ENCODE assay signal across 7 mouse cellular contexts in the genomic region with DNA sequence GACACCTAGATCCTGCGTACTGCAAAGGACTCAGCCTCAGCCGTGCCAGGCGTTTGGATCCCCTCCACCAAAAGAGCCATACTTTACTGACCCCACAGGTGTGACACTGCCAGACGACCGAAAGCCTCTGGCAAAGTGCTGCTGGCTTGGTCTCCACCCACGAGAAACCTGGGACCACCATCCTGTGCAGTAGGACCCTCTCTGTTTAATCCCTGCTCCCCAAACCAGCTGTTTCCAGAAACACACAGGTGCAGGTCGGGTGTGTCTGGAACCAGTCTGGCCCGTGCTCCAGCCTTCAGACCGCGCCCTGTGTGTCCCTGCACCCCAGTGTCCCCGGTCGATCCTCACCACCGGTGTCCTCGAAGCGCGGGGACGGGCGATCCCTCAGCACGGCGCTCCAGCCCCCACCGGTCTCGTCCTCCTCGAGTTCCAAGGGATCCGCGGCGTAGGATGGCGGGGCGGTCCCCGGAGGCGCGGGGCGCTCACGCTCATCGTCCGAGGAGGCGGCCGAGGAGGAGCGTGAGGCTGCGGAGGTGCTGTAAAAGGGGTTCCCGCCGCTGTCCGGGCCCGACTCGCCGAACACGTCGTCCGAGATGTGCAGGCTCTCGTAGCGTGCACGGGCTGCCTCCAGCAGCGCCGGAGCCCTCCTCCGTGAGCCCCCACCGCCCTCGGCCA. TPM values are rescaled to one million over a fixed set of nuclear protein-coding genes. Genes with fewer than 3 reads are reported as not detected.
DNase-seq lines count a peak whose midpoint lies in the region; ATAC-seq and TF ChIP-seq lines count a peak whose summit lies in the region.

No protein-coding gene starts in this region.

- peak overlapping the region; percentile 99 for H3K4me2 ChIP-seq in heart, embryonic 12.5 days
- peak overlapping the region; percentile 98 for H3K4me2 ChIP-seq in kidney, postnatal 0 days (ENCODE audit: low read length)
- H3K4me2 ChIP-seq in midbrain, embryonic 15.5 days: peak overlapping the region; percentile 93

- peaks cover 8% of the 10 kb centered on the region; the same call in 1 of the 2 replicates for H3K4me1 ChIP-seq in cerebellum, adult 2 months (ENCODE audit: control insufficient read depth, insufficient read depth, low read length)
- H3K4me1 ChIP-seq in heart, embryonic 12.5 days (replicated peaks): peaks cover 63% of the 10 kb centered on the region
- peaks cover 5% of the 10 kb centered on the region; the same call in 1 of the 2 replicates for H3K4me1 ChIP-seq in kidney, postnatal 0 days (replicated peaks; ENCODE audit: insufficient read depth, low read length)
- peaks cover 51% of the 10 kb centered on the region for H3K4me1 ChIP-seq in midbrain, embryonic 15.5 days

- peak; percentile 6 for DNase-seq in urinary bladder, postnatal 25 days (ENCODE audit: low spot score)
- DNase-seq in urinary bladder, postnatal 4 days (ENCODE audit: low spot score in 2 of 2): no peak
- DNase-seq in cerebellum, adult 2 months: peak; percentile 65 to 74
- DNase-seq in kidney, postnatal 0 days (ENCODE audit: low spot score): no peak
- peak; percentile 2 to 19 for DNase-seq in thymus, postnatal 36 days

- peak; percentile 0; the same call in 1 of the 2 replicates for ATAC-seq in heart, embryonic 12.5 days (ENCODE audit: insufficient number of reproducible peaks, low FRiP score)
- ATAC-seq in kidney, postnatal 0 days (replicated peaks; ENCODE audit: low FRiP score, low read depth): peak; percentile 26; the same call in 1 of the 2 replicates
- peak; percentile 51; the same call in 1 of the 2 replicates for ATAC-seq in midbrain, embryonic 15.5 days (replicated peaks)

- WGBS in cerebellum, adult 2 months: under 1% methylated on average over 56 of the region's 56 CpGs
- WGBS in heart, embryonic 12.5 days: 1% methylated on average over 55 of the region's 56 CpGs
- 1% methylated on average over 56 of the region's 56 CpGs for WGBS in kidney, postnatal 0 days
- under 1% methylated on average over 40 of the region's 56 CpGs for WGBS in midbrain, embryonic 15.5 days

- peak overlapping the region; percentile 96 for H3K4me3 ChIP-seq in cerebellum, adult 2 months (replicated peaks; ENCODE audit: insufficient read depth, low read depth, low read length)
- peak overlapping the region; percentile 85 for H3K4me3 ChIP-seq in heart, embryonic 12.5 days
- peak overlapping the region; percentile 54 for H3K4me3 ChIP-seq in kidney, postnatal 0 days (replicated peaks; ENCODE audit: low read depth, low read length)
- H3K4me3 ChIP-seq in midbrain, embryonic 15.5 days: peak overlapping the region; percentile 88

- TF ChIP-seq CTCF in cerebellum, adult 2 months (IDR thresholded peaks at IDR 0.05; ENCODE audit: borderline replicate concordance, insufficient read depth, low read depth, low read length): no peak
- TF ChIP-seq CTCF in kidney, postnatal 0 days (IDR thresholded peaks at IDR 0.05; ENCODE audit: low read depth): no peak

- no peak for TF ChIP-seq POLR2A in cerebellum, adult 2 months (IDR thresholded peaks at IDR 0.05; ENCODE audit: borderline replicate concordance, insufficient read depth, low read length)

- peak overlapping the region; percentile 77 for H3K9ac ChIP-seq in heart, embryonic 12.5 days
- peak overlapping the region; percentile 46; the same call in 1 of the 2 replicates for H3K9ac ChIP-seq in kidney, postnatal 0 days (ENCODE audit: low read depth, low read length)
- peak overlapping the region; percentile 81 for H3K9ac ChIP-seq in midbrain, embryonic 15.5 days

- no peaks in the 10 kb centered on the region for H3K27me3 ChIP-seq in cerebellum, adult 2 months (ENCODE audit: control insufficient read depth, insufficient read depth, low read length)
- H3K27me3 ChIP-seq in heart, embryonic 12.5 days (replicated peaks): peaks cover 21% of the 10 kb centered on the region
- H3K27me3 ChIP-seq in kidney, postnatal 0 days (ENCODE audit: insufficient read depth, low read length): peaks cover 3% of the 10 kb centered on the region; the same call in 1 of the 2 replicates
- H3K27me3 ChIP-seq in midbrain, embryonic 15.5 days (replicated peaks): no peaks in the 10 kb centered on the region

- no peaks in the 10 kb centered on the region for H3K9me3 ChIP-seq in heart, embryonic 12.5 days (replicated peaks)
- no peaks in the 10 kb centered on the region for H3K9me3 ChIP-seq in kidney, postnatal 0 days (replicated peaks; ENCODE audit: low read length)
- no peaks in the 10 kb centered on the region for H3K9me3 ChIP-seq in midbrain, embryonic 15.5 days

- H3K27ac ChIP-seq in cerebellum, adult 2 months (ENCODE audit: insufficient read depth, low read length): peak overlapping the region; percentile 95
- H3K27ac ChIP-seq in heart, embryonic 12.5 days (ENCODE audit: poor library complexity, severe bottlenecking): no peak overlapping the region
- H3K27ac ChIP-seq in kidney, postnatal 0 days: no peak overlapping the region
- peak overlapping the region; percentile 81 for H3K27ac ChIP-seq in midbrain, embryonic 15.5 days

- no peaks in the 10 kb centered on the region for H3K36me3 ChIP-seq in heart, embryonic 12.5 days
- H3K36me3 ChIP-seq in kidney, postnatal 0 days (ENCODE audit: insufficient read depth, low read length): no peaks in the 10 kb centered on the region
- H3K36me3 ChIP-seq in midbrain, embryonic 15.5 days (replicated peaks): no peaks in the 10 kb centered on the region

RNA-seq across cellular contexts. Expression of a gene that starts 5.9 kb away (rescaled TPM):
- polyA plus RNA-seq in cerebellum, adult 2 months (2012; rRNA removed): 142 and 155 TPM in 2 replicates
- polyA plus RNA-seq in heart, embryonic 12.5 days (2016; fragmentation: Nextera tagmentation; extraction: Ambion mirVana): 2.5 and 2.6 TPM in 2 replicates
- 0.32 and 0.56 TPM in 2 replicates for polyA plus RNA-seq in kidney, postnatal 0 days (2015; fragmentation: Nextera tagmentation; extraction: Ambion mirVana)
- polyA plus RNA-seq in midbrain, embryonic 15.5 days (2015; fragmentation: Nextera tagmentation; extraction: Ambion mirVana): 15.3 and 15.8 TPM in 2 replicates

Comparison
In these comparisons a context has a peak if more than half of its experiments do, and no peak if none do; other contexts are left out.
1. DNase-seq: peak in urinary bladder, postnatal 25 days (single experiment), cerebellum, adult 2 months (2 of 2) and thymus, postnatal 36 days (2 of 2); none in urinary bladder, postnatal 4 days (0 of 2) and kidney, postnatal 0 days (single experiment).
2. H3K27ac ChIP-seq: peak in cerebellum, adult 2 months (single experiment) and midbrain, embryonic 15.5 days (single experiment); none in heart, embryonic 12.5 days (single experiment) and kidney, postnatal 0 days (single experiment).
3. ATAC-seq: peak in every context shown above with its lines; median percentile 51 in midbrain, embryonic 15.5 days; 26 in kidney, postnatal 0 days; 0 in heart, embryonic 12.5 days.
4. Peak in every context shown above with its lines, with median percentiles within 50 percentile points of each other: H3K4me3 ChIP-seq, H3K4me2 ChIP-seq and H3K9ac ChIP-seq.